Mouse (Mus musculus) mature B cell (primary cell): ENCODE data around the gene Mtfr2.

Experiments
- in situ Hi-C: fragments of 300-500 bp; cut with MboI; formaldehyde crosslinking; loops from 2 replicates; pipeline ENCODE4 v1.14.3; 2019

Mtfr2 gene

GRCm38 (mm10) chr10:20347285-20348214 lies at the start of gene Mtfr2:
TSS of gene Mtfr2 (plus strand) at chr10:20347770.
- in situ Hi-C loops = no loop called here

GRCm38 (mm10) chr10:20298152-20298920 lies 49.2 kb upstream of the Mtfr2 start:
- in situ Hi-C loops = no loop called here

- in situ Hi-C loops = no loop called here
Observed at GRCm38 (mm10) chr10:20299114-20299513, 48.5 kb upstream of the Mtfr2 start.

- in situ Hi-C loops = no loop called here
Observed at GRCm38 (mm10) chr10:20310969-20311769, 36.4 kb upstream of the Mtfr2 start.

GRCm38 (mm10) chr10:20311918-20312735 lies 35.4 kb upstream of the Mtfr2 start, which contains the start of gene Bclaf1:
TSS of gene Bclaf1 (plus strand) at chr10:20312469.
- in situ Hi-C loops = no loop called here

GRCm38 (mm10) chr10:20312736-20313301 lies 34.8 kb upstream of the Mtfr2 start:
- in situ Hi-C loops = no loop called here

GRCm38 (mm10) chr10:20313447-20313846 lies 34.1 kb upstream of the Mtfr2 start:
- in situ Hi-C loops = no loop called here

- in situ Hi-C loops = no loop called here
Observed at GRCm38 (mm10) chr10:20313941-20314340, 33.6 kb upstream of the Mtfr2 start.

GRCm38 (mm10) chr10:20314797-20315196 lies 32.8 kb upstream of the Mtfr2 start:
- in situ Hi-C loops = no loop called here

GRCm38 (mm10) chr10:20317466-20317865 lies 30.1 kb upstream of the Mtfr2 start:
- in situ Hi-C loops = no loop called here

GRCm38 (mm10) chr10:20326226-20326625 lies 21.3 kb upstream of the Mtfr2 start:
- in situ Hi-C loops = no loop called here

GRCm38 (mm10) chr10:20331262-20331661 lies 16.3 kb upstream of the Mtfr2 start:
- in situ Hi-C loops = no loop called here

GRCm38 (mm10) chr10:20337872-20338271 lies 9.7 kb upstream of the Mtfr2 start:
- in situ Hi-C loops = no loop called here

- in situ Hi-C loops = no loop called here
Observed at GRCm38 (mm10) chr10:20345736-20346135, 1.8 kb upstream of the Mtfr2 start.

GRCm38 (mm10) chr10:20348894-20349293 lies 1.3 kb downstream of the Mtfr2 start:
- in situ Hi-C loops = no loop called here

GRCm38 (mm10) chr10:20361542-20362449 lies 14.2 kb downstream of the Mtfr2 start:
- in situ Hi-C loops = loop anchor here (25.0 kb wide), 1 partner anchor 576 kb away; no protein-coding TSS in a partner anchor

- in situ Hi-C loops = loop anchor here (25.0 kb wide), 1 partner anchor 575 kb away; no protein-coding TSS in a partner anchor
Observed at GRCm38 (mm10) chr10:20362450-20363118, 15.0 kb downstream of the Mtfr2 start.

- in situ Hi-C loops = loop anchor here (25.0 kb wide), 1 partner anchor 565 kb away; no protein-coding TSS in a partner anchor
Observed at GRCm38 (mm10) chr10:20372046-20372445, 24.5 kb downstream of the Mtfr2 start.

- in situ Hi-C loops = no loop called here
Observed at GRCm38 (mm10) chr10:20377621-20378020, 30.1 kb downstream of the Mtfr2 start.
